Mouse (Mus musculus) layer of hippocampus, adult 6 months (tissue): Measurements from ENCODE around the gene Imp3. TPM values are rescaled to one million over a fixed set of nuclear protein-coding genes. Genes with fewer than 3 reads are reported as not detected.

Experiments
- long read RNA-seq, 2 experiments: library from polyadenylated mRNA; unstranded; transcript quantifications; one replicate each; pipeline ENCODE4 v2.0.0; 2019 to 2020
- polyA plus RNA-seq: library from polyadenylated mRNA; unstranded; fragments of <200 nt; fragmentation: Nextera tagmentation; gene quantifications from 2 replicates; pipeline ENCODE4 v1.2.3, GENCODE M21; 2021

Imp3 gene
- 88.0 and 89.6 TPM in 2 replicates for polyA plus RNA-seq
- long read RNA-seq, experiment 1, transcript Imp3-201 (1 exons, 924 nt), result major isoform, 85 of 85 reads
- long read RNA-seq, experiment 1, partial matches to known transcripts, result 0 of 85 reads
- long read RNA-seq, experiment 1, other reads (novel, unspliced or antisense), result 0 of 85 reads
- long read RNA-seq, experiment 2, transcript Imp3-201 (1 exons, 924 nt), result major isoform, 27 of 27 reads
- long read RNA-seq, experiment 2, partial matches to known transcripts, result 0 of 27 reads
- long read RNA-seq, experiment 2, other reads (novel, unspliced or antisense), result 0 of 27 reads

GRCm38 (mm10) chr9:56937223-56938160, at the start of gene Imp3:
Gene Imp3 (plus strand): TSS chr9:56937475.

GRCm38 (mm10) chr9:56928041-56928811, 9.0 kb upstream of the Imp3 start, which contains the start of gene Snx33:
Gene Snx33 (minus strand): TSS chr9:56928371.

GRCm38 (mm10) chr9:56950414-56951400, 13.4 kb downstream of the Imp3 start, which contains the start of gene Snupn:
Gene Snupn (plus strand): TSS chr9:56950878.

Other genes starting within 250 kb of the Imp3 start
- gene Lingo1, start 141.0 kb upstream of the Imp3 start, polyA plus RNA-seq, result 64.1 and 67.8 TPM in 2 replicates
- 0.15 and 0.26 TPM in 2 replicates for gene Odf3l1, start 72.8 kb upstream of the Imp3 start, polyA plus RNA-seq
- 5.4 and 7.2 TPM in 2 replicates for gene Cspg4, start 72.4 kb upstream of the Imp3 start, polyA plus RNA-seq
- 3.8 and 4.0 TPM in 2 replicates for gene Snx33, start 9.1 kb upstream of the Imp3 start, polyA plus RNA-seq
- 18.0 and 19.7 TPM in 2 replicates for gene Snupn, start 13.4 kb downstream of the Imp3 start, polyA plus RNA-seq
- 9.2 and 10.4 TPM in 2 replicates for gene Ptpn9, start 57.4 kb downstream of the Imp3 start, polyA plus RNA-seq
- 3.8 and 6.9 TPM in 2 replicates for gene Sin3a, start 134.6 kb downstream of the Imp3 start, polyA plus RNA-seq
- gene Man2c1, start 193.2 kb downstream of the Imp3 start, polyA plus RNA-seq, result 16.8 and 17.6 TPM in 2 replicates
- gene Neil1, start 210.8 kb downstream of the Imp3 start, polyA plus RNA-seq, result 3.7 and 4.5 TPM in 2 replicates
- 147 and 148 TPM in 2 replicates for gene Commd4, start 220.9 kb downstream of the Imp3 start, polyA plus RNA-seq